Mouse (Mus musculus): ENCODE measurements around the gene Tbcc.

GRCm38 (mm10) chr17:46900941-46901340, 10.5 kb downstream of the Tbcc start:
- TF ChIP-seq ETS1 (IDR thresholded peaks at IDR 0.05; ENCODE audit: low read depth, low read length) (no peak), NELFE (IDR thresholded peaks at IDR 0.05; ENCODE audit: low read depth, low read length) (no peak), MYB (IDR thresholded peaks at IDR 0.05; ENCODE audit: low read depth, low read length) (no peak), USF1 (IDR thresholded peaks at IDR 0.05; ENCODE audit: low read depth, low read length) (no peak), JUND (IDR thresholded peaks at IDR 0.05; ENCODE audit: low read depth, low read length) (no peak)

All from MEL (cell line).